Comparison of ENCODE assay signal across 27 mouse cellular contexts in genomic region chr9:57338706-57339105, GRCm38 (mm10).
"Had no signal": no experiment of that assay in that cellular context is flagged by ENCODE, and none has a peak within 500 bp of the region (broad histone marks: within the 10 kb centered on the region; RNA-seq: fewer than 3 reads in every experiment).

No protein-coding gene starts in this region.

- H3K4me2 ChIP-seq: heart, embryonic 12.5 days; hindbrain, embryonic 12.5 days; hindbrain, embryonic 15.5 days; kidney, embryonic 15.5 days; limb, embryonic 13.5 days; limb, embryonic 15.5 days; liver, embryonic 12.5 days had no signal

- H3K27ac ChIP-seq: gastrocnemius, adult 2 months; heart, embryonic 10.5 days; hindbrain, embryonic 10.5 days; hindbrain, embryonic 12.5 days; hindbrain, embryonic 15.5 days; hindbrain, postnatal 0 days; kidney, embryonic 15.5 days; kidney, postnatal 0 days; limb, embryonic 13.5 days; limb, embryonic 15.5 days; liver, embryonic 12.5 days; liver, embryonic 14.5 days had no signal

- DNase-seq: gastrocnemius, adult 2 months; gastrocnemius, postnatal 10 days; gastrocnemius, postnatal 36 days; heart, adult 11 months; heart, postnatal 10 days; heart, postnatal 4 days; kidney, adult 11 months; kidney, adult 2 months; kidney, adult 9 months; kidney, postnatal 14 days; kidney, postnatal 36 days; layer of hippocampus, adult 9-11 months; layer of hippocampus, postnatal 36 days; left cerebral cortex, postnatal 4 days had no signal

- H3K36me3 ChIP-seq: heart, embryonic 10.5 days; heart, embryonic 12.5 days; hindbrain, embryonic 10.5 days; hindbrain, embryonic 12.5 days; hindbrain, embryonic 15.5 days; kidney, embryonic 15.5 days; limb, embryonic 13.5 days; limb, embryonic 15.5 days; liver, embryonic 12.5 days had no signal

- H3K4me1 ChIP-seq: heart, embryonic 10.5 days; heart, embryonic 12.5 days; hindbrain, embryonic 10.5 days; hindbrain, embryonic 12.5 days; hindbrain, embryonic 15.5 days; limb, embryonic 13.5 days; limb, embryonic 15.5 days; liver, embryonic 12.5 days had no signal

- H3K9me3 ChIP-seq: heart, embryonic 10.5 days; hindbrain, embryonic 15.5 days; limb, embryonic 15.5 days had no signal

- H3K27me3 ChIP-seq: heart, embryonic 12.5 days; hindbrain, embryonic 12.5 days; hindbrain, embryonic 15.5 days; kidney, embryonic 15.5 days; limb, embryonic 13.5 days; limb, embryonic 15.5 days had no signal

- ATAC-seq: hindbrain, postnatal 0 days; intestine, embryonic 16.5 days; liver, embryonic 12.5 days had no signal

- H3K9ac ChIP-seq: heart, embryonic 12.5 days; hindbrain, embryonic 12.5 days; hindbrain, embryonic 15.5 days; kidney, embryonic 15.5 days; limb, embryonic 13.5 days; limb, embryonic 15.5 days; liver, embryonic 12.5 days; liver, embryonic 14.5 days had no signal

- H3K4me3 ChIP-seq: gastrocnemius, adult 2 months; heart, embryonic 10.5 days; heart, embryonic 12.5 days; hindbrain, embryonic 10.5 days; hindbrain, embryonic 12.5 days; hindbrain, embryonic 15.5 days; kidney, embryonic 15.5 days; limb, embryonic 13.5 days; limb, embryonic 15.5 days; liver, embryonic 12.5 days had no signal
